Comparison of ENCODE assay signal across 21 mouse cellular contexts in the genomic region with DNA sequence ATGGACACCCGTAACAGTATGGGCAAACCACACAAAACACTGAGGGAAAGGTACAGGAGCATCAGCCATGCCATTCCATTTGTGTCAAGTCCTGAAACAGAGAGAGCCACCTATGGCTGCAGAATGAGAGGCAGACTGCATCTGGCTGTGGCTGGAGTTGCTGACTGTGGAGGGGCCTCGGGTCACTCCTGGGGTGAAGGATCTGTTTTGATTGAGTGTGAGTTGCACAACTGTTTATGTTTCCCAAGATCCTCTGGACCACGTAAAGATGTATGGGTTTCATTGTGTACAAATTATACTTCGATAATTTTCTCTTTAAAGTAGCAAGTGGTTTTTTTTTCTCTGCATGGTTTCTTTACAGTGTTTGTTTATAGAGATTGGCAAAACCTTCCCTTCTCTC. TPM values are rescaled to one million over a fixed set of nuclear protein-coding genes. Genes with fewer than 3 reads are reported as not detected.
"Had no signal": no experiment of that assay in that cellular context is flagged by ENCODE, and none has a peak within 500 bp of the region (broad histone marks: within the 10 kb centered on the region; RNA-seq: fewer than 3 reads in every experiment).

No protein-coding gene starts in this region.

- H3K4me1 ChIP-seq: liver, embryonic 13.5 days; liver, embryonic 15.5 days; midbrain, embryonic 12.5 days had no signal

- DNase-seq: liver, embryonic 13.5 days; liver, postnatal 0 days; midbrain, embryonic 14.5 days; retina, postnatal 1 day; right cerebral cortex, adult 18-20 months; right cerebral cortex, postnatal 25 days; right cerebral cortex, postnatal 4 days; spleen, adult 18-20 months; thymus, adult 18-20 months; thymus, postnatal 14 days; thymus, postnatal 36 days had no signal

- H3K9me3 ChIP-seq: liver, embryonic 13.5 days; liver, embryonic 15.5 days; megakaryocyte, embryonic 14.5 days; midbrain, embryonic 12.5 days; neural tube, embryonic 13.5 days; neural tube, embryonic 15.5 days had no signal

- H3K36me3 ChIP-seq: liver, embryonic 13.5 days; liver, embryonic 15.5 days; midbrain, embryonic 12.5 days; neural tube, embryonic 13.5 days; neural tube, embryonic 15.5 days had no signal

- H3K9ac ChIP-seq: liver, embryonic 13.5 days; liver, embryonic 15.5 days; liver, postnatal 0 days; midbrain, embryonic 12.5 days; neural tube, embryonic 13.5 days; neural tube, embryonic 15.5 days had no signal

- H3K27ac ChIP-seq: liver, embryonic 13.5 days; liver, embryonic 15.5 days; macrophage; midbrain, embryonic 12.5 days; neural tube, embryonic 13.5 days; neural tube, embryonic 15.5 days had no signal

- H3K4me2 ChIP-seq: liver, embryonic 11.5 days; liver, embryonic 13.5 days; liver, embryonic 15.5 days; midbrain, embryonic 12.5 days; neural tube, embryonic 13.5 days; neural tube, embryonic 15.5 days had no signal

- H3K4me3 ChIP-seq: liver, embryonic 13.5 days; liver, embryonic 15.5 days; megakaryocyte, embryonic 14.5 days; midbrain, embryonic 12.5 days; myocyte; neural tube, embryonic 13.5 days; neural tube, embryonic 15.5 days had no signal

- ATAC-seq: liver, postnatal 0 days; lung, postnatal 0 days; midbrain, embryonic 16.5 days had no signal

RNA-seq across cellular contexts. Expression of a gene that starts 20.6 kb away (rescaled TPM):
- polyA plus RNA-seq: myocyte had no signal
